Mouse (Mus musculus) thymus, postnatal 36 days (tissue): ENCODE measurements around the gene Sgms1.

Experiments
- DNase-seq, 2 experiments: peaks; one replicate each; pipeline ENCODE4 v3.0.0; 2022; ENCODE audit warnings: mixed read lengths in 2 of 2

Gene Sgms1

DNA sequence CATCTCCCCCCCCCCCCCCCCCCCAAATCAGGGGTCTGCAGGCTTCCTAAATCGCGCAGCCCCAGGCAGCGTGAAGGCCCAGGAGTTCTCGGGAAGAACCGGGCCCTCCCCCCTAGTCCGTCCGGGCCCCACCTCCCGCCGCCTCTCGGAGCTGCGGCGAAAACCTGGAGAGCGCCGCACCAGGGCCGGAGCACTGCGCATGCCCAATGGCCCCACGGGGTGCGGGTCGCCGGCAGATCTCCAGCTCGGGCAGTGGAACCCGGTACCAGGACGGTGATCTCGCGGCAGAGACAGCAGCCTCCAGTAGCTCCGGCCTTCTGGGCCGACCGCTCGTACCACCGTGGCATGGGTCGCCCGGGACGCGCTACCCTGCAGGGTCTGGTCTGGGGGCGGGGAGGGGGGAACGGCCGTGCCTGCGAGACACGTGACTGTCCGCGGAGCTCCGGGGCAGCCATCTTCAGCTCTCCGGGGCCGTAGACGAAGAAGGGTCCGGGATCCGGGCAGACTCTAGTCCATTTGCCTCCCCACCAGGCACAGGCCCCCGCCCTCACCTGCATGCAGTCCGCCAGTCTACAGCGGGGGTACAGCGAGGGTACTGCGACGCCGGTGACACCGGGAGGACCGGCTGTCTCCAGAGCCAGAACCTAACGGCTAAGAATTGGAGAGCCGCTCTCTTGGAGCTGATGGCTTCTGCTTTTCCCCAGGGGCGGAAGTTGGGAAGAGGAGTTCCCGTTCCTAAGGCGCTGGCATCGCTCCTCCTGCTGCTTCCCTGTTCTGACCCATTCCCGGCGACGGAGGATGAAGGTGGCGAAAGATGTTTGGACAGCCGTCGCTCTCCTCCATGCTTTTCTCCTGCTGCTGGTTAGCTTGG is at the start of gene Sgms1:
Gene Sgms1, minus strand, starts transcription at position 714 of the 871 bp plus-strand sequence.
- DNase-seq, result peak; percentile 69 to 73

DNA sequence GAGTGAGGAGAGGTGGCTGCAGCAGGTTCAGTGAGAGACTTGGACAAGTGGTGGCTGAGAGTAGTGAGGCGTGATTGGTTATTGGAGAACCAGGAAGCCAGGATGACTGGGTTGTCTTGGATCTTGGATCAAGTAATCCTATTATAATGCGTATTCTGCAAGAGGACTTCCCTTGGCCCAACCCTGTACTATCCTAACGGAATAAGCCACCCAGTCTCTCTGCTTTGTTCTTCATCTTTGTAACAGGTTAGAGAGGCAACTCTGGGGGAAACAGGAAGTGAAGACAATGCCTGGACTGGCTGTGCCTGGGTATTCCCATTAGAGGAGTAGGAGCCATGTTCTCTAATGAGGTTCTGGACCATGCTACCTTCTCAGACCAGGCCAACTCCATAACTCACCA is 36.3 kb upstream of the Sgms1 start:
- DNase-seq, result no peak

DNA sequence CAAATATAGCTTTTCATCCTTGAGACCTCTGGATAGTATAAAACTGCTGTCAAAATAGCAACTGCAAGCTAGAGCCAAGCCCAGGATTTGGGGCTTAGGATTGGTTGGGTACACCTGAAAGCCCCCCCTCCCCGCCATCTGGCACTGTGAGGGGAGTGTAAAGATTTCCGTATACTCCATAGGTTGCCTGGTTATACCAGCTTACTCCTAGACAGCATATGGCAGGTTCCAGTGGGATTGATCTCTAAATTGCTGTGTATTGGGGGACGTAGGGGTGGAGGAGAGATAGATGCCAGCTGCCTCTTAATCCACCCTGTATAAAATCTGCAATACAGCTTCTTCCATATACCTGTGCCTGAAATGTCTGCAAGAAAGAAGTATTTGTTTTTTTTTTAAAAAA is 35.2 kb upstream of the Sgms1 start:
- DNase-seq, result no peak

DNA sequence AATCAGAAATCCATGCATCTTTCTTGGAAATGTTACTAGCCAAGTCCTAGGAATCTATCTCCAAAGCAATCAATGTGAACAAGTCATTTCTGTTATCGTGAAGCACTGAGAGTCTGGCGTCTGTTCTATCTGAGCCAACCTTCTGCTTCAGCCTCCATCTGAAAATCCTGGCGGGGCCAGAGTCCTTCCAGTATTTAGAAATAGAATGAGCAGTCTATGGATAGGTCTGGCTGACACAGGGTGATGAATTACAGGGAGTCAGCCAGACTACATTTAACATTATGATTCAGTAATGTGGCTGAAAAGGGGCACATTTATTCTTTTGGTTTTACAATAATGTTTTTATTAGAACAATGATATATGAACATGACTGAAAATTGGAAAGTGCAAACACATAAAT is 29.6 kb upstream of the Sgms1 start:
- no peak for DNase-seq

DNA sequence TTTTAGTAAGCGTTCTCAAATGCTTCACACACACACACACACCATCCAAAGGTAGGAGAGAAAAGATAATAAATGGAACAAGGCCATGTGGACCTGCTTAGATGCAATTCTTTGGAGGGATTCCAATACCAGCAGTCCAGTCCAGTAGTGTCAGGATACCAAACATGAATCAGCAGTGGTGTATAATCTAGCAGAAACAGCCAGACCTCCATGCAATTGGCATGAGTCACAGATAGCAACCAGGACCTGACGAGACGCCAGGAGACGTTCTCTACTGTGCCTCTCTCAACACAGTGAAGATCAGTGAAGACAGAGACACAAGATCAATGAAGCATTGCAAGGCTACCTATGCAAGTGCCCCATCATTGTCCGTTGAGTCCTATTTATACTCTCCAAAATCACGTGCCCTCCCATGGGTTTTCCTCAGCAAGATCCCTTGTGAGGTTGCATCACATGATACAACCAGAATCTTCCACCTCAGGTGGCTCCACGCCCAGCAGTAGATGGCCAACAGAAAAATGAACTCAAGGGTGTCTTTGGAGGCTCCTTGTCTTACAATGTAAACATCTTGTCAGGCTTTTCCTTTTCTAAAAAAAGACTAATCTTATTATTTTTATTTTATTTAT is 27.3 kb upstream of the Sgms1 start:
- no peak for DNase-seq

DNA sequence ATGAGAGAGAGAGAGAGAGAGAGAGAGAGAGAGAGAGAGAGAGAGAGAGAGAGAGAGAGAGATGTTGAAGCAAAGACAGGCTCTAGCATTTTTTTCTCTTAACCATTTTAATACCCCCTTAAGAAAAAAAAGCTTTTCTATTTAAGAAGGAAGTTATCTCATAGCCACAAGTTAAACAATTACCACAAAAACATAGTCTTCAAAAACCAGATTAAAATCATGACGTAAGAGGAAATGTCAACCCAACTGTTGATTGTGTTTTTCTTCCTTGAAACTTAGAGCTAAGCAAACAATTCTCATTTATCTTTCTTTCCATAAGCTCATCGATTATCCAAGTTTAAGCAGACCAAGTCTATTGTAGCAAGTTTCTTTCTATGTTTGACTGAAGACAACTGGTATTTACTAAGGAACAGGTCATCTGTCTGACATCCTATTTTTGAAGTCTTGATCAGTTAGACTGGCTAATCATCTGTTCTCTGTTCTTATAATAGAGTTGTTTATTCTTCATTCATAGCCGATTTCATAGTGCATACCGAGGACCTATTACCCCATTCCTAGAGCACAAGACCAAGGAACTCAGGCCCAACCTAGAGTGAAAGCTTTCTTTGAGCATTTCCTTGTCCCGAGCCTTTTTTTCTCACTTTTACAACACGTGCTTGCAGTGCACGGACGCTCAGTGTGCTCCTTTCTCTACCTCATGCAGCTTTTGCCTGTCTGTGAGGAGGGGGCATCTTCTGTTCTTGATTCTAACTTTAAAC is 20.3 kb upstream of the Sgms1 start:
- no peak for DNase-seq

DNA sequence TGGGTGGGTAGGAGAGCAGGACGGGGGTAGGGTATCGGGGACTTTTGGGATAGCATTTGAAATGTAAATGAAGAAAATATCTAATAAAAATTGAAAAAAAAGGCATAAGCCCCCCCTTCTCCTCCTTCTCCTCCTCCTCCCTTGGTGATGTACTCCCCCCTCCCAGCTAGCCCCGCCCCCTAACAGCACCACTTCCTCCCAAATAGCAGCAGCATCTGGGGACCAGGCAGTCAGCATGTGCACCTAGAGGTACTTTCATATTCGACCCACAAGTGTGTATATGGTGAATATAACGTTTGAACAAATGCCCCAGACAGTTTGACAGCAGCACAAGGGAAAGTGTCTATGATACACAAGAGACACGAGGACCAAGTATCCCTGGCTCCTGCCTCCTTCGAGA is 17.2 kb upstream of the Sgms1 start:
- peak; percentile 62 to 70 for DNase-seq

DNA sequence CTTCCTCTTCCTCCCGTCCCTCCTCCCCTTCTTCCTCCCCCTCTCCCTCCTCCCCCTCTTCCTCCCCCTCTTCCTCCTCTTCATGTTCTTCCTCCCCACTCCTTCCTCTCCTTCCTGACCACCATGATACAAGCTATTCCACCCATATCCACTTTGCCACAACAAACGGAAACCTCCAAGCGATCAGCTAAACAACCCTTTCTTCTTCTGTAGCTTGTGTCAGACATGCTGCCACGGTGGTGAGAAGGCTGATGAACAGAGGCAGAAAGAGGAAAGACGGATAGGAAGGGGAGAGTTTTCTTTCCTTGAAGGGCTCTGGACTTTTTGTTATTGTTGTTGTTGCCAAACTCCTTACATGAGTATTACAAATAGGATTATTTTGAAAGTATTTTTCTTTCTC is 14.9 kb upstream of the Sgms1 start:
- DNase-seq, result no peak

DNA sequence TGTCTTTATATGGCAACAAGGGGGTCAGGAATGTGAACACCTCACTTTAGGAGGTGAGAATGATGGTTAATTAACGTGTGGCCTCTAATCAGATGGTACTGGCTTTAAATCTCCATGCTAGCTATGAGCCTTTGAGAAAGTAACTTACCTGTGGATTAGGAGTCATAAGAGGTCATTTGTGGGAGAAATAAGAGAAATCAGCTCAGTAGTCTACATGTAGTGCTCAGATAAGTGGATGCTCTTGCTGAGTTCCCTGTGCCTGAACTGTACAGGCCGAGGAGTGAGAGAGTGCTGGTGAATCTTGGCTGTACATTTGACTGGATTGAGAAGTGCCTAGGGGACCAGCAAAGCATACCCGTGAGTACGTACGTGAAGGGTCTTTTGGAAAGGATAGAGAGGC is 14.3 kb upstream of the Sgms1 start:
- no peak for DNase-seq

DNA sequence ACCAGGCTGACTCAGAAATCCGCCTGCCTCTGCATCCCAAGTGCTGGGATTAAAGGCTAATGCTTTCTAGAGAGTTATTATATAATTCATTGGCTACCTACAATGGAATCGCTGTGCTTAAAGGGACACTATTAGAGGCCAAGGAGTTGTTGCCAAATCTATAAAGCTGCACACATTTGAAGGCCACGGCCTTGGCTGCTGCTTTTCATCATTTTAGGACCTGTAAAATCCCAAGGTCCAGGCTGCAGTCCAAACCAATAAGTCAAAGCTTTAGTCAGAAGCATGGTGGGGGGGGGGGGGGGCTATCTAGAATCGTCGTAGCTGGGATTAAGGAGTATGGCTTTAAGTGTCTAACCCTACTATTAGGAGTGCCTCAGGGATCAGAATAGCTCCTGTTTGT is 9.0 kb upstream of the Sgms1 start:
- no peak for DNase-seq

DNA sequence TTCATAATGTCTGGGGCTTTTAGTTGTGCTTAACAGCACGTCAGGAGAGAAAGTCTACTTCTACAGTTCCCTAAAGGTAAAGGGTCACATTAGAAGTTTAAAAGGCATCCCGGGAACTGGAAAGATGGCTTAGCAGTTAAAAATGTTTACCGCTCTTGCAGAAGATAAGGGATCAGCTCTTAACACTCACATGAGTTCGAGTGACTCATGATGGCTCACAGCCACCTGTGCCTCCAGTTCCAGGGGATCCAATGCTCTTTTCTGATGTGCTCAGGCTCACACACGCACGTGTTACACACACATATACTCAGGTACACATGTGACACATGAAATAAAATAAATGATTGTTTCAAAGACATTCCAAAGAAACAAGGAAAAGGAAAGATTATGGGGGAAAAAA is 6.8 kb upstream of the Sgms1 start:
- no peak for DNase-seq

DNA sequence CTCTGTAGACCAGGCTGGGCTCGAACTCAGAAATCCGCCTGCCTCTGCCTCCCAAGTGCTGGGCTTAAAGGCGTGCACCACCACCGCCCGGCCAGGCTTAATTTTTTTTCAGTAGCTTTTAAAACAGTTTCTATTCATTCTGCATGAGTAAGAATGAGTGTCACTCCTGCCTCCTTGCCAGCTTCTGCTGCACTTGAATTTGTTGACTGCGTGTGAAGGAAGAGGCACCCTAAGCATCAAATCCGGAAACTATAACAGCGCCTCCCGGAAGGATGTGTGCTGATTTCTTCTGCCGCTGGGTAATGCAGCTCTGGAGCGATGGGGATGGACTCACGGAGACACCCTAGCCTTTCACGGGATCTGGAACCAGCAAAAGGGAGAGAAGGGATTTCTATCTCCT is 5.3 kb upstream of the Sgms1 start:
- no peak for DNase-seq

DNA sequence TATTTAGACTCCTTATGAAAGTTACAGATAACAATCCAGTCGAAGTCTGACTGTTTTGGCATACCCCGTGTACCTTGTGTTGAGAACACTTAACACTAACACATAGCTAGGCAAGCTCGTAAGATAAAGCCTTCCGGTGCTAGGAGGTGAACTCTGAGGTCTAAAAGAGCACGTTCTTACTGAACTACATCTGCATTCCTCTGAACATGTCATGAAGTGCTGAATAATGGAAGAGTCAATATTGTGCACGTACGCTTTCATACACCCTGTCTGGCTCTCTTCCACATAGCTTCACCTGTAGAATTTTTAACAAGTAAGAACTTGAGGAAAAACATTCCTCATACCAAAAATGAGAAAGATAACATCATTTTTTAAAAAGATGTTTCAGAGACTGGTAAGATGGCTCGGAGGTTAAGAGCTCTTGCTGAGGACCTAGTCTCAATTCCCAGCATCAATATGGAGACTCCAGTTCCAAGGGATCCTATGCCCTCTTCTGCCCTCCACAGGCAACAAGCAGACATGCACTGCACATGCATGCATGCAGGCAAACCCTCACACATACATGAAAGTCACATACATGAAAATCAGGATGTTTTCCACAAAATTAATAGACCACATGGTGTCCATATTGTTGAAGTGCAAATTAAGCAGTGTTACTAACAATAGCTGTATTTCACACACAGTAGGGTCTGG is 4.4 kb upstream of the Sgms1 start:
- no peak for DNase-seq

DNA sequence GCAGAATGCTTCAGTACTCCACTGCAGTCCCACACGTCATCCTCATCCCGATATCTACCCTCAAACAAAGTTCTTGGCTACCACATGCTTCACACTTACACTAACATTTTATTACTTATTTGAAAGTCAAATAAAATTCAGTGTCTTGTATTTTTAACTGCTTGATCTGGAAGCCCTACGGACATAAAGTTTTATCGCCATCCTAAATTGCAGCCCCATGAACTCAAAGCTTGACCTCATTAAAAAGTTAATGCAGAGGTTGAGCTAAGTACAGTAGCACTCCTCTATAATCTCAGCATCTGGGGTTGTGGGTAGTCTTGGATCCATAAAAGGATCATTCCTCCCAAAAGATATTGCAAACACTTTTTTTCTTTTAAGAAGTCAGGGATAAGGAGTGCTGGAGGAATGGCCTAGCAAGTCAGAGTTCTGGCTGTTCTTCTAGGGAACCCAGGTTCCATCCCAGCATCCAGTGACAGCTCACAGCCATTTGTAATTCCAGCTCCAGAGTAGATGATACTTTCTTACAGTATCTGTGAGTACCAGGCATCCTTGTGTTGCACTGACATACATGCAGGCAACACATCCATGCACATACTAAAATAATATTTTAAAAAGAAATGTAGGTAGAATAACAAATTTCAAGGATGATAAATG is 3.7 kb upstream of the Sgms1 start:
- no peak for DNase-seq

DNA sequence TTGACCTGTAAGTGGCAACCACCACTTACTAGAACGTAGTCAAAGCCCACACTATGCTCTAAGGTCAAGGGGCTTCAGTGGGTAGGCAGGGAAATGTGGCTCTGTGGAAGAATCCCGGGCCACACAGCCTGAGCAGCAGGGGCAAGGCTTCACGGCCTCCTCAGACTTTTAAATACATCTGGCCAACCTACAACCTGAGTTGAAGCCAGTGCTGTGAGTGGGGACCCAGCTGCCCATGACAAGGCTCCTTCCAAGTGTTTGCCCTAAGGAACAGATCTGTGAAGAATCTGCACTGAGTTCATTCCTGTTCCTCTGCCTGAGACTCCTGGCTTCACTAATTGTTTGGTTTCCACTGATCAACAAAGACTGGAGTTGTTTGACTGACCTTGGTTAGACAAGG is 1.9 kb upstream of the Sgms1 start:
- DNase-seq, result no peak

DNA sequence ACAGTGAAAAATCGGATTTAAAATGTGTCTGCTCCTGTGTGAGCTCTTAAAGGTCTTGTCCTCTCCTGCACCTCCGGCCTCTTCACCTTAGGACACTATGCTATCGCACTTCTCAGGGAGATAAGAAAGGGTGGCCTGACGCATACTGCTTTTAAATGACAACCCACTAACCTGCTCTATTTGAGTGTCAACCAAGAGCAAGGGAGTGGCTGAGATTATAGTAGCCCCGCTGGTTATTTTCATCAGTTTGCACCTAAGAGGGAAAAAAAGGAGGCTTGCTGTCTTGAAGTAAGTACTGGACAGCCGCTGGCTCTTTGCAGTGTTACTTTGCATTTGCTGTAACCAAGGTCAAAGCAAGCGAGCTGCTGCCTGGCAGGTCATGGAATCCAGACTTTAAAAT is 602 bp upstream of the Sgms1 start:
- no peak for DNase-seq

DNA sequence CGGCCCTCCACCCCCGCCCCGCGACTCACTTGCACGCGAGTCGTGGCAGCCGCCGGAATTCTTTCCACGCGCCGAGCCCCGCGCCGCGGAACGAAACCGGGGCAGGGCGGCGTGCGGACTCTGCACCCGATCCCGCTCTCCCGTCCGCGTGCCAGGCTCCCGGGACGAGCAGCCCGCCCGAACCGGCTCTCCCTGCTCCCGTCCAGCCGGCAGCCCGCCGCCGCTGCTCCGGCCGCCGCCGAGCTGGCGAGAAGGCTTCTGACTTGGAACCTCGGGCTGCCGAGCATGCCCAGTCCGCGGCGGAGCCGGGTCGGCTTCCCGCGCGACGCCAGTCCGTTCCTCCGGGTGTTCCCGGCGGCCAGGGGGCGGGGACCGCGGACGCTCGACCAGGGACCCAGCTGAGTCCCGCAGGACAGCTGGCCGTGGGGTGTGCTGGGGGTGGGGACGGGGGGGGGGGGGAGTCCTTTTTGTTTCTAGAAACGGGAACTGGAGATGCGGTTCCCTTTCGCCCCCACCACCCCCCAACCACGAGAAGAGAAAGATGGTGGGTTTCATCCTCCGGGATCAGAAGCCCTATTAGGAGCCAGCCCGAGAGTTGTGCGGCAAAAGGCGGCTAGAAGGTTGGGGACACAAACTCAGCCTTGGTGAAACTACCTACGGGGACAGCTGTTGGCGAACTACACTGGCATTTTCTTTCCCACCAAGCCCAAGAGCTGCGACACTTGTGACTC is 1.2 kb downstream of the Sgms1 start:
- DNase-seq, result peak; percentile 64 to 73

DNA sequence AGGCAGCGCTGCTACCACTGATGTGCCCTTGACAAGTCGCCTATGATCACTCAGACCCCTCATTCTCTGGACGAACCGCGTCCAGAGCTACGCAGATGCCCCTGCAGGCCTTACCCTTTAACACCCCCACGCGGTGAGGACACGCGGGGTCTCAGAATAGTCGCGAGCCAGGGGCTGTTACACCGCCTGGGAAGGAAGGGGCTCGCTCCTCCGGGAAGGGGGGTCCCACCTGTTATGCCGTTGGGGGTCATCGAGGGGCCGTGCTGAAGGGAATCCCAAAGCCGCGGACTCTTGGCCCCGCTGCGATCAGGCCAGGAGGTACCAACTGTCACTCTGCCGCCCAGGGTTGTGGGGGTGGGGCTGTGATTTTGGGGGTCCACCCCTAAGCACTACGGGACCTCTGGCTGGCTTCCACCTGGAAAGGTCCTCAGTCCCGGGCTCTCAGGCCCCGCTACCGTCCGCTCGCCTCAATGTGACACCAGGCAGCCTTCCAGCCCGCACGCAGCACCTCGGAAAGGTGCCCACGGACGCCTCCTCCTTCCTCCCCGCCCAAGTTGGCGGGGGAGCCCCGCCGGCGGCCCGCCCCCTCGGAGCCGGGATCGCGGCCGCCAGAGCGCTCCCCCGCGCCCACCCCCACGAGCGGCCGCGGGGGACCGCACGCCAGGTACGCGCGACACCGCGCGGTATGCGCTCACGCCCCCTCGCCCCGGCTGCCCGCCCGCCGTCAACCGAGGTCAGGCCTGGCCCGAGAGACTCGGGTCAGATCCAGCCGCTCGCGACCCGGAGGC is 1.9 kb downstream of the Sgms1 start:
- DNase-seq, result peak; percentile 31 to 48

DNA sequence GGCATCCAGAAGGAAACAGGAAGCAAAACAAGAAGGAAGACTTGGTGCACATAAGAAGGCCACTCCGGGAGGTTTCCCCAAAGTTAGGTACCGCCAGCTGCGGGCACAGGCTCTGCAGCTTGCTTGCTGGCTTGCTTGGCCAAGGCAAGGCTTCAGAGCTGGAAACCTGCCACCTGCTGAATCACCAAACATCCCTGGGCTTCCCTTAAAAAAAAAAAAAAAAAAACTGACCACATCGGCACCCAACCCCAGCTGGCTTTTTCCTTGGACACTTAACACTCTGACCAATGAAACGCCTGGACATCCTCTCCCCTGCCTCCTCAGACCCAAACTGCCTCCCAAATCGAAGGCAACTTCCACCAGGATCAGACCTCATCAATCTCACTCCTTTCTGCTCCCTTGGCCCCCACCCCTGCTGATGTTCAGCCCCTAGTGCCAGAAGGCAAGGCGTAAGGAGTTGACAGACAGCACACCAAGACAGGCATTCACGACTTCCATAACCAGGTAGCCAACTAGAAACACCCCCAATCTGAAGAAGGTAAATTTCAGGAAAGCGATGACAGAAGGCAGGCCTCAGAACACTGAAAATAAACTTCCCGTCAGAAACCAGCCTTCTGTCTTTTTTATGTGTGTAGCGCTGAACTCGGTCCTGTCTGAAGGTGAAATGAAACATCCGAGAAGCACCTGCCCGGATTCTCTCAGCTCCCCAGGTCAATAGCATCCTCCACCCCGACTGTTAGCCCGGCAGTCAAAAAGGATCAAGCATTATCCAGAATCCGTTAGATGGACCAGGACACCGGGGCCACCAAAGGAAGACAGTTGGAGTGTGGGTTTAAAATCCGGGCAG is 2.7 kb downstream of the Sgms1 start:
- DNase-seq, result no peak

DNA sequence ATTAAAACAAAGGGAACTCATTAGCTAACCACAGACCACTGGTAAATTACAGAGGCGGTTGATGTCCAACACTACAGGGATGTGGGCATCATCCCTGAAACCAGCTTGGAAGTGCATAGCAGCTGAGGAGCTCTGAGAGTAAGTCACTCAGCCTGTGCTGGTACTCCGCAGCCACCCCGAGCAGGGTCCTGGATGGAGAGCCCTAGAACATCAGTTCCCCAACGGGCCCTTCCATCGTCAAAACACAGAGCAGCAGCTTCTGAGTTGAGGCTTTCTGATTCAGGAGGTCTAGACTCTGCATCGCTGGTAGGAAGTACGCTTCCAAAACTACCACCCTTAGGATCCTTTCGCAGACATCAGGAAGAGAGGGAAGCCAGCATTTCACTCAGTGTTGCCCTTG is 5.8 kb downstream of the Sgms1 start:
- no peak for DNase-seq
